Mouse (Mus musculus) heart, embryonic 12.5 days (tissue): ENCODE results near the gene Cfap74. TPM values are rescaled to one million over a fixed set of nuclear protein-coding genes. Genes with fewer than 3 reads are reported as not detected.

Experiments used
- ATAC-seq: fragments of 200-750 bp; cut with Nextera tagmentation; 2 replicates; pipeline ENCODE4 v1.8.0; 2017; ENCODE audit warnings: moderate TSS enrichment, moderate library complexity; ENCODE audit not compliant: insufficient number of reproducible peaks, low FRiP score
- H3K27ac ChIP-seq: fragments of 300-500 bp; sonication (generic); 2 replicates; pipeline ENCODE4 v1.5.1; 2016; ENCODE audit warnings: mild to moderate bottlenecking, moderate library complexity; ENCODE audit not compliant: poor library complexity, severe bottlenecking
- H3K27me3 ChIP-seq: fragments of 300-500 bp; sonication (generic); replicated peaks from 2 replicates; pipeline ENCODE4 v1.6.1; 2016; ENCODE audit warnings: mild to moderate bottlenecking, moderate library complexity
- H3K36me3 ChIP-seq: fragments of 300-500 bp; sonication (generic); 2 replicates; pipeline ENCODE4 v1.6.1; 2016; ENCODE audit warnings: mild to moderate bottlenecking, moderate library complexity
- H3K4me1 ChIP-seq: fragments of 300-500 bp; sonication (generic); replicated peaks from 2 replicates; pipeline ENCODE4 v1.6.1; 2016; ENCODE audit warnings: mild to moderate bottlenecking
- H3K4me2 ChIP-seq: fragments of 300-500 bp; sonication (generic); 2 replicates; pipeline ENCODE4 v1.6.1; 2016; ENCODE audit warnings: mild to moderate bottlenecking, moderate library complexity
- H3K4me3 ChIP-seq: fragments of 300-500 bp; sonication (generic); 2 replicates; pipeline ENCODE4 v1.5.1; 2016; ENCODE audit warnings: mild to moderate bottlenecking
- H3K9ac ChIP-seq: fragments of 300-500 bp; sonication (generic); 2 replicates; pipeline ENCODE4 v1.6.1; 2016; ENCODE audit warnings: mild to moderate bottlenecking, moderate library complexity
- H3K9me3 ChIP-seq: fragments of 300-500 bp; sonication (generic); replicated peaks from 2 replicates; pipeline ENCODE4 v1.6.1; 2016; ENCODE audit warnings: mild to moderate bottlenecking, moderate library complexity
- WGBS: fragments of 180-500 bp; shearing (Covaris S2); methylation state at CpG from one replicate; pipeline ENCODE4 v1.1.7; 2016; 5-methylcytosine and 5-hydroxymethylcytosine counted together
- polyA plus RNA-seq: library from polyadenylated mRNA; unstranded; fragments of >200 nt; fragmentation: Nextera tagmentation; extraction: Ambion mirVana; gene quantifications from 2 replicates; pipeline ENCODE4 v1.2.1, GENCODE M21; 2016

The Cfap74 gene
- 0.87 and 1.3 TPM in 2 replicates for polyA plus RNA-seq

DNA sequence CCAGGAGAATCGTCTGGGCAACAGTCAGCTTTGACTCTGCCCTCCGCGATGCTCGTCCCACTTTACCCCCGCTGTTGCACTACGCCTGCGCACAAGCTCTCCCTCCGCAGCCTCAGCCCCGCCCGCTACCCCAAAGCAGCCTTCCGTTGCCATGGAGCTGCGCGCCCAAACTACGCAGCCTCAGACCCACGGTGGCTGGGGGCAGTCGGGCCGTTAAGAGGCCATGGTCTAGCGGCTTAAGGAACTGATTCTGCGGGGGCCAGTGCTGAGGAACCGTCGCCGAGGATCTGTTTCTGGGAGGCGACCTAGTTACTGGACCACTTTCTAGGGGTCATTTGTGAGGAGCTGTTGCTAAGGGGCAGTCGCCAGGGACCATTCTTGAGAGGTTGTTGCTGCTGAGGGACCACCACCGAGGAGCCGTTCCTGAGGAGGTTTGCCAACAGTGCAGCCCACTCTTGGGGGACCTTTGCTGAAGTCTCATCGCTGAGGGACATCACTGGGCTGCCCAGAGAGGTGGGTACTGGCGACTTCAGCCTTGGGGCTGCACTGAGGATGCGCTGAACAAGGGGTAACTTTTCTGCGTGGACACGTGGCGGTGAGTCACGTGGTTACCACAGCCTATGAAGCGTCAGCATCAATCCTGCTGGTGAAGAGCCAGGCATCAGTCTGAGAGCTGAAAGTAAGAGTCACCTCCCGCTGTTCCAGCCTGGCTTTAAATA, at the start of gene Cfap74:
TSS of gene Cfap74 (plus strand) at position 133 of the 719 bp plus-strand sequence.
- H3K4me3 ChIP-seq, result peak within 1 kb of the TSS; percentile 44
- under 1% methylated on average over 35 of the region's 35 CpGs for WGBS
- peak; percentile 82 for ATAC-seq
- H3K27ac ChIP-seq, result no peak within 1 kb of the TSS
- H3K27me3 ChIP-seq, result 0 out of 2 replicates have a peak, but pooled peaks cover 3% of the 10 kb centered on the region
- no peaks in the 10 kb centered on the region for H3K36me3 ChIP-seq
- H3K4me2 ChIP-seq, result peak within 1 kb of the TSS; percentile 76
- 0 out of 2 replicates have a peak, but pooled peaks cover 3% of the 10 kb centered on the region for H3K9me3 ChIP-seq
- H3K4me1 ChIP-seq, result peaks cover 4% of the 10 kb centered on the region
- H3K9ac ChIP-seq, result peak within 1 kb of the TSS; percentile 52

DNA sequence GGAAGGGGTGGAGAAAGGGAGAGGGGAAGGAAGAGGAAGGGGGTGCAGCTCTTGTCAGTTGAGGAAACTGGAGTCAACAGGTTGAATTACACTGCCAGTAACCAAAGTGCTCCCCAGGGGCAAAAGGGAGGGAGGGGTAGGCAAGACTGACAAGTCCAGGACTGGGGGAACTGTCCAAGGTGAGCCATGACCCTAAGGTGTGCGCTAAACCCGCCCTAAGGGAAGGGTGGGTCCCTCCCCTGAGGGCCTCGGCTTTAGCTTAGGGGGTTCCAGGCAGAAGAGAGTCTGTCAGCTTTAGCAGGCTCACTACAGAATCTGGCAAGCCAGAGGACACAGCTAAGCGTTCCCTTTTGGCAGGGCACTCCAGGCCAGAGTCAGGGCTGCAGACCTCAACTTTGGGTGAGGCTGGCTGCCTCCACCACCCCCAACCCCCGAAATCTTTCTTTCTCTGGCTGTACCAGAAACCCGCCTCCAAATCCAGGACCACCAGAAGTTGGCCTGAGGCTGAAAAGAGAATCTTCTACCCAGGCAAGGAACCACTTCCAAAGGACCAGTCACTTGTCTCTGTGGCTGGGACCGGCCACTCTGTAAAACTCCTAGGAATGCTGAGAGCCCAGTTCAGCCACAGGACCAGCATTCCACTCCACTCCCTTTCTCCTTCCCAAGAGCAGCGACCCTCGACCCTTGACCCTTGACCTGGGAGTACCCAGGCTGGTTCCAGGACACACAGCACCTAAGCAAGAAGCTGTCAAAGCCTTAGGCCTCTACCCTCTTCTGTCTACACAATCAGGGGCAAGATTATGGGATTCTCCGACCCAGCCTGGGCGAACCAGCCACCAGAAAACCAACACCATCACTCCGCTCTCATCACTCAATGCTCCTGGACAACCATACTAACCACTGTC, 49.2 kb upstream of the Cfap74 start:
- Histone ChIP-seq H3K36me3 (no peaks in the 10 kb centered on the region), H3K27ac (no peak overlapping the region), H3K27me3 (peaks cover 70% of the 10 kb centered on the region), H3K9ac (no peak overlapping the region), H3K4me3 (no peak overlapping the region), H3K4me2 (no peak overlapping the region), H3K9me3 (no peaks in the 10 kb centered on the region), H3K4me1 (peaks cover 7% of the 10 kb centered on the region; the same call in 1 of the 2 replicates)
- 34% methylated on average over 12 of the region's 12 CpGs for WGBS
- no peak for ATAC-seq

DNA sequence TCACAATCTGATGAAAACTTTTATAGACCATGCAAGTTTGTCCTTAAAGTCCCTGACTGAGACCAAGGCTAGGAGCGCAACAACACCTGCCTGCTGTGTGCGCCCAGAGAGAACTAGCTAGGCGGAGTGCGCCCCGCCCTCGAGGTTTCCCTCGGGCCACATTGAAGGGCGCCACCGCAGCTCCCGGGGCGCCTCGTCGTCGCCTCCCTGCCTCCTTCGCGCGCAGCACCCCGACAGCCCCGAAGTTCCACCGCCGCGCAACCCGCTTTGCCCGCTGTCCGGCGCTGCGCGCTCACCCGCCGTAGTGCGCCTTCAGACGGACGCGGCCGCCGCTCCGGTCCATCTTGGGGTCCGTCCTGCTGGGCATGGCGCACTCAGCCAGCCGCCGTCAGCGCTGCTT, 48.1 kb upstream of the Cfap74 start:
- WGBS, result under 1% methylated on average over 42 of the region's 42 CpGs
- H3K36me3 ChIP-seq, result no peaks in the 10 kb centered on the region
- H3K4me3 ChIP-seq, result peak overlapping the region; percentile 64
- peaks cover 7% of the 10 kb centered on the region; the same call in 1 of the 2 replicates for H3K4me1 ChIP-seq
- H3K27ac ChIP-seq, result no peak overlapping the region
- H3K9ac ChIP-seq, result peak overlapping the region; percentile 52
- no peaks in the 10 kb centered on the region for H3K9me3 ChIP-seq
- H3K4me2 ChIP-seq, result peak overlapping the region; percentile 68
- peaks cover 80% of the 10 kb centered on the region for H3K27me3 ChIP-seq
- no peak; the same call in 1 of the 2 replicates for ATAC-seq

GRCm38 (mm10) chr4:155361303-155361791, 47.6 kb upstream of the Cfap74 start, which contains the start of gene Prkcz:
Gene Prkcz, minus strand, starts transcription at chr4:155361361.
- Histone ChIP-seq H3K36me3 (no peaks in the 10 kb centered on the region), H3K4me1 (peaks cover 7% of the 10 kb centered on the region; the same call in 1 of the 2 replicates), H3K4me3 (peak within 1 kb of the TSS; percentile 64), H3K27ac (no peak within 1 kb of the TSS), H3K4me2 (peak within 1 kb of the TSS; percentile 68), H3K27me3 (peaks cover 85% of the 10 kb centered on the region), H3K9ac (peak within 1 kb of the TSS; percentile 56), H3K9me3 (no peaks in the 10 kb centered on the region)
- under 1% methylated on average over 49 of the region's 51 CpGs for WGBS
- ATAC-seq, result peak; percentile 87

GRCm38 (mm10) chr4:155362443-155362842, 46.5 kb upstream of the Cfap74 start:
- WGBS, result 31% methylated on average over 5 of the region's 5 CpGs
- H3K27ac ChIP-seq, result no peak overlapping the region
- H3K4me2 ChIP-seq, result 0 out of 2 replicates have a peak overlapping the region, but pooled peaks have one; percentile 68
- H3K9ac ChIP-seq, result no peak overlapping the region
- peaks cover 7% of the 10 kb centered on the region; the same call in 1 of the 2 replicates for H3K4me1 ChIP-seq
- no peak for ATAC-seq
- no peak overlapping the region for H3K4me3 ChIP-seq
- no peaks in the 10 kb centered on the region for H3K36me3 ChIP-seq
- no peaks in the 10 kb centered on the region for H3K9me3 ChIP-seq
- peaks cover 87% of the 10 kb centered on the region for H3K27me3 ChIP-seq

DNA sequence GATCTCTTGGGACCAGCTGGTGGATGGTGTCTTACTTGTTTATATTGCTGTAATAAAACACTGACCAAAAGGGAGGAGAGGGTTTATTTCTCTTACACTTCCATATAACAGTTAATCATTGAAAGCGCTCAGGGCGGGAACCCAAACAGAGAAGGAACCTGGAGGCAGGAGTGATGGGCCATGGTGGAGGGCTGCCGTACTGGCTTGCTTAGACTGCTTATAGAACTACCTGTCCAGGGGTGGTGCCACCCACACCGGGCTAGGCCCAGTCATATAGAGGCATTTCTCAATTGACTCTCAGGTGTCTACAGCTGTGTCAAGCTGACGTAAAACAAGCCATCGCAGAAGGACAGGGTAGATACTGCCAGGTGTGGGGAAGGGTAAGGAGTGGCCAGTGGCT, 42.2 kb upstream of the Cfap74 start:
- no peaks in the 10 kb centered on the region for H3K36me3 ChIP-seq

DNA sequence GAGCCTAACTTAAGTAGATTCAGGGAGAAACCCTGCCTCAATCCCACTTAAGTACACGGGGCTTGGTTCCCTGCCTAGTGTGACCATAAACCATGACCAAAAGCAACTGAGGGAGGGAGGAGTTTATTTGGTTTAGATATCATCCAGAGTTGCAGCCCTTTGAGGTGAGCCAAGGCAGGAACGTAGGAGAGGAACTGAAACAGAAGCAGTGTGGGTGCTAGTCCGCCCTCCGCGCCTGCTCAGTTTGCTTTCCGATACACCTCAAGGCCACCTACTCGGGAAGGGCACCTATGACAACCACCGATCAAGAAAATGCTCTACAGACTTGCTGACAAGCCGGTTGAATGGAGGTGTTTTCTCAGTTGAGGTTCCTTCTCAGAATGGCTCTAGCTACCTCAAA, 41.3 kb upstream of the Cfap74 start:
- H3K4me1 ChIP-seq, result no peaks in the 10 kb centered on the region
- WGBS, result 81% methylated on average over 9 of the region's 9 CpGs
- no peak for ATAC-seq
- H3K9ac ChIP-seq, result no peak overlapping the region
- H3K9me3 ChIP-seq, result no peaks in the 10 kb centered on the region
- H3K27me3 ChIP-seq, result peaks cover 45% of the 10 kb centered on the region
- no peak overlapping the region for H3K27ac ChIP-seq
- H3K4me2 ChIP-seq, result no peak overlapping the region
- no peaks in the 10 kb centered on the region for H3K36me3 ChIP-seq
- no peak overlapping the region for H3K4me3 ChIP-seq

More for the DNA sequence above, 42.2 kb upstream of the Cfap74 start:
- Histone ChIP-seq H3K4me2 (no peak overlapping the region), H3K9me3 (no peaks in the 10 kb centered on the region), H3K27me3 (peaks cover 54% of the 10 kb centered on the region), H3K4me1 (no peaks in the 10 kb centered on the region), H3K9ac (no peak overlapping the region), H3K27ac (no peak overlapping the region), H3K4me3 (no peak overlapping the region)
- WGBS, result 77% methylated on average over 6 of the region's 6 CpGs
- no peak for ATAC-seq

DNA sequence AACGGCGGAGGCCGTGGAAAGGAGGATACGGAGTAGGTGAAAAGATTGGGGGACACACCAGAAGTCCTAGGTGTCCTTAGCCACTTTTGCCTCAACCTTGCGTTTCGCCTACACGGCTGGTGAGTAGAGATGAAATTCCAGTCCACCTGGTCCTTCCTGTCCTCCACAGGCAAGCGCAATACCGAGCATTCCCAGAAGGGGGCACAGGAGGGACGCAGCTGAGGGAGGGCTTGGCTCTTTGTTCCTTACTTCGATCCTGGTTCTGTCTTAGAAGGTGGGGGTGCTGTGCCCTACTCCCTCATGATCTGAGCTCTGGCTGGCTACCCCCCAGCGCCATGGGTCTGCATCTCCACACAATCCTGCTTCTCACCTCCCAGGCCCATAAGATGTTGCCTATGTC, 40.3 kb upstream of the Cfap74 start:
- Histone ChIP-seq H3K9ac (no peak overlapping the region), H3K4me2 (no peak overlapping the region), H3K27me3 (peaks cover 37% of the 10 kb centered on the region), H3K36me3 (no peaks in the 10 kb centered on the region), H3K9me3 (no peaks in the 10 kb centered on the region), H3K27ac (no peak overlapping the region), H3K4me3 (no peak overlapping the region), H3K4me1 (no peaks in the 10 kb centered on the region)
- WGBS, result 25% methylated on average over 12 of the region's 12 CpGs
- ATAC-seq, result no peak

GRCm38 (mm10) chr4:155370737-155371715, 38.0 kb upstream of the Cfap74 start:
- no peak for ATAC-seq
- WGBS, result 80% methylated on average over 15 of the region's 15 CpGs
- peaks cover 20% of the 10 kb centered on the region for H3K27me3 ChIP-seq
- H3K36me3 ChIP-seq, result no peaks in the 10 kb centered on the region
- no peaks in the 10 kb centered on the region for H3K4me1 ChIP-seq
- no peak overlapping the region for H3K9ac ChIP-seq
- no peak overlapping the region for H3K4me3 ChIP-seq
- H3K9me3 ChIP-seq, result no peaks in the 10 kb centered on the region
- no peak overlapping the region for H3K4me2 ChIP-seq
- no peak overlapping the region for H3K27ac ChIP-seq
